Mouse (Mus musculus) heart, postnatal 36 days (tissue): Measurements from ENCODE around the gene Tmem141. TPM values are rescaled to one million over a fixed set of nuclear protein-coding genes. Genes with fewer than 3 reads are reported as not detected.

Experiments used
- DNase-seq, 2 experiments: peaks; one replicate each; pipeline ENCODE4 v3.0.0; 2021 to 2022
- intact Hi-C: fragments of 180-260 bp; cut with DNase I; formaldehyde crosslinking; loops from one replicate; pipeline ENCODE4 v1.15.1; 2025
- total RNA-seq, 2 experiments: library from RNA; stranded (reverse); gene quantifications; 2 replicates each; pipeline ENCODE4 v1.2.3; 2021

The Tmem141 gene
- total RNA-seq, 2 experiments from 2014 or later: 24.1 to 29.5 TPM

DNA sequence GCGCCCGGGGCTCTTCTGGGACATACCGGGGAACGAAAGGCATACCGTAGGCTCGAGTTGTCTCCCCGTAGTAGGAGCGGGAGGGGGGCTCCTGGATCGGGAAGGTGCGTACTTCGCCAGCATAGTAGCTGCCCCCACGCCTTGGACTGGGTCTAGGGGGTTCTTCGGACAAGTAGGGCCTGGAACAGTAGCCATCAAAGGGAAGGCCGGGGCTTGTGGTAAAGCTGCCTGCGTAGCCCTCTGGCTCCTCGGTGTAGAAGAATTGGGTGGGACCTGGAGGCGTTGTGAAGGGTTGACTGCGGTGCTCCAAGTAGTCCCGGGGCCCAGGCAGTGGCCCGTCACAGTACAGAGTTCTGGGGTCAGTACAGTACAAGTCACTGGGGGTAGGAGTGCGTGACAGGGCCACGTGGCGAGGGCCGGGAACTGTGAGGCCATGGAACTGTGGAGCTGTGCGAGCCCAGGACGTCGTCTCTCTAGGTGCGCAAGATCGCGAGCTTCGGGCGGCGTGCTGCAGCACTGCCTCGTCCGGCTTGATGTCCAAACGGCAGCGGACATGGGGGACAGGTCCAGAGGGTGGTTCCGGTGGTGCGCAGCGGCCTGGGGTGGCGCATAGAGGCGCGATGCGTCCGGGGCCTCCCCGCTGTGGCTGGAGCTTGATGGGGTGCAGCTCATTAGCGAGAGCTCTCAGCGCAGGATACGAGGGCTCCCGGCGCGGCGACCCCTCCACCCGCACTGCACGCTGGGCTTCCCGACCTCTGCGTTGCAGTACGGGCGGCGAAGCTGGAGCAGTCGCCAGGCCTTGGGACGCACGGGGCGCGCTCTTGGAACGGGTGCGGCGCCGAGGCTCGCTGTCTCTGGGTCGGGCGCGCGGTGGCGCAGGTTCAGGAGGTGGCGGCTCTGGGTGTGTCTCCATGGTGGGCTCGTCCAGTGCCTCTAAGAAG, 42.7 kb downstream of the Tmem141 start:
- no peak for DNase-seq
- intact Hi-C loops: no loop called here

DNA sequence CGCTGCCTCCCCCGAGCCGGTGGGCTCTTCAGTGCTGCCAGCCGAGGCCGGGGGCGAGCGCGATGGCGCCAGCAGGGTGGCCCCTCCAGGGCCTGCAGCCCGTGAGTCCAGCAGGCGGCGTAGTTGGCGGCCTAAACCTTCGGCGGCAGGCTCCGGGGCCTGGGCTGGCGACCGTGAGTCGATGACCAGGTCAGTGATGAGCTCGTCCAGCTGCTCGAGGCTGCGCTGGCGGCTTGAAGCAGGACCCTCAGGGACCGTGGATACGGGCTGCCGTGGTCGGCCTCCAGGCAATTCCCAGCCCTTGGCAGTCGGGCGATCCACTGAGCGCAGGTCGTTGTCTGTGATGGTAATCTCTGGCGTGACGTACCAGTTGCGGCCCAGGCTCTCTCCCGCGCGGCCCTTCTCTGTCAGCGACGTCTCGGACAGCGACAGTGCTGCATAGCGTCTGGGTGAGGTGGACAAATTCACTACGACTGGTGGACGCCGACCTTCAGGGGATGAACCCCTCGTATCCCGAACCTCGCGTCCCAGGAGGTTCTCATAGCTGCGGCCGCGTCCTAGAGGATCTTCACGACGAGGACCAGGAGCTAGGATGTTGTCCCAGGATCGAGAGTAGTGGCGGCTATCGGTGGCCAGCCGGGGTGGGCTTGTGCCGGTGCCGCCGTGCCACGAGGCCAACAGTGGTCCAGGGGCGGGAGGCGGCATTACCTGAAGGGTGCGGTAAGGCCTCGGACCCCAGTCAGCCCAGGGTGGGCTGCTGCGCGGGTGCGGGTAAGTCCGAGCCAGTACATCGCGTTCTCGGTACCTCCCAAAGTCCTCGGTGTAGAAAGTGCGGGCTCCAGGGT, 43.6 kb downstream of the Tmem141 start:
- intact Hi-C loops: no loop called here
- no peak for DNase-seq

DNA sequence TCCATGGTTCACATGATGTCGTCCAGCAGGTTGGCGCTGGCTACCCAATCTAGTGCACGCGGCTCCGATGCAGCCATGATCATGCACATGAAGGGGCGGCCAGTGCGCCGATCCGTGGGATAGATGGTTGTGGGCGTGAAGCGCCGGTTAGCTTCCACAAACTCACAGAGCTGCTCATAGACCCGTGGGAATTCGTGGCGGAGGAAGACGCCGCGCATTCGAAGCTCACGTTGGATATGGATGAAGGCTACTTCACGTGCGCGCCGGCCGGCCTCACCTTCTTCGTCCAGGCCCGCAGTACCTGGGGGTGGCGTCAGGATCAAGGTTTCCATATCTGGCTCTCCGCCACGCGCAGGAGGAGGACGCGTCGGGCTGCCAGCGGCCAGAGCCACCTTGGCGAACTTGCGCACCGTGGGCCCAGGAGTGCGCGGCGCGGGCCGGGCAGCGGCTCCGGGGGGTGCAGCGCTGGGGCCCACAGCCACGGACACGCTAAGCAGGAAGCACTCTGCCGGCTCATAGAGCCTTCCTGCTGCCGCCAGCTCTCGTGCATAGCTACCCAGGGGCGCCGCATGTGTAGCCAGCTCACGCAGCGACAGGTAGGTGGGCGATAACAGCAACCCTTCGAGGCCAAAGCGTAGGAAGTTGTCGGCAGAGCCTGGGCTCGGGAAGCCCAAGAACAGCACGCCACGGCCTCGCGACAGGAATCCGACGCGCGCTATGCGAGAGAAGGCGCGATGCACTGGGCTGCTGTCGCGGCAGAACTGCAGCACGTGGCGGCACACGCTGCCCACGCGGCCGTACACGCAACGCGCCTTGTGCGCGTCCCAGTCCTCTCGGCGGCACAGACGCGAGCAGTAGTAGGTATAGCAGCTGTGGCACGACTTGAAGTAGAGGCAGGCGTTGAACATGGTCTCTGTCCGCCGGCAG, 44.6 kb downstream of the Tmem141 start:
- intact Hi-C loops: no loop called here
- no peak for DNase-seq

DNA sequence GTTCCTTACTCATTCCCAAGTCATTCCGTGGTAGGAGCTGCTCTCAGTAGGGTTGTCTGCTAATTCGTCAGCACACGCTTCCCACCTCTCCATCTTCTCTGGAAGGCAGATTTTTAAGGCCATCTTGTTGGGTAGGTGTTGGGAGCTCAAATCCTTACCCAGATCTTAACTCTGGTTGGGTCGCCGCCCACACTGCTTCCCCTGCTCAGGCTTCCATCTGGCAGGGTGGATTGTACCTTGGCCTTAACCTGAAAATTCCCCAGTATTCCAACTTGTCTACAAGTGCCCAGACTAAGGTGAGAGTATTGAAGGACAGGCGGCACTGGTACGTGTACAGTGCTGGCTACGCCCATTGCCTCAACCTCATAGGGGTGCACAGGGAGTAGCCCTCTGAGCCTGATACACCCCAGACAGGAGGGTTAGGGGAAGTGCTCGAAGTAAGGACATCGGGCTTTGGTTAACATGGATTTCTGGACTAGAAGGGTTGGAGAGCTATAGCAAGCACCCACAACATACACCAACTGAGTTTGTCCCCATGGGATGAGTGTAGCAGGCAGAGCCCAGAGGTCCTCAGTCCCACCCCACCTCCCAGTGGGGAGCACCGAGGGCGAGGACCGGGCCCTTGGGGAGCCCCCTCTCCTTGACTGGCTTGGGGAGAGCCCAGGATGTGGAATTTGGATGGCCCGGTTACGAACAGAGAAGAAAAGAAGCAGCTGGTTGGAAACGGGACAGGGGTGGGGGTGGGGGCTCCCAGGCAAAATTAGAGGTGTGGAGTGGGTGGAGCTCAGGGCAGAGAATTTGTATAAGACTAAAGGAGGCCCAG, 45.6 kb downstream of the Tmem141 start:
- DNase-seq: no peak
- intact Hi-C loops: no loop called here

DNA sequence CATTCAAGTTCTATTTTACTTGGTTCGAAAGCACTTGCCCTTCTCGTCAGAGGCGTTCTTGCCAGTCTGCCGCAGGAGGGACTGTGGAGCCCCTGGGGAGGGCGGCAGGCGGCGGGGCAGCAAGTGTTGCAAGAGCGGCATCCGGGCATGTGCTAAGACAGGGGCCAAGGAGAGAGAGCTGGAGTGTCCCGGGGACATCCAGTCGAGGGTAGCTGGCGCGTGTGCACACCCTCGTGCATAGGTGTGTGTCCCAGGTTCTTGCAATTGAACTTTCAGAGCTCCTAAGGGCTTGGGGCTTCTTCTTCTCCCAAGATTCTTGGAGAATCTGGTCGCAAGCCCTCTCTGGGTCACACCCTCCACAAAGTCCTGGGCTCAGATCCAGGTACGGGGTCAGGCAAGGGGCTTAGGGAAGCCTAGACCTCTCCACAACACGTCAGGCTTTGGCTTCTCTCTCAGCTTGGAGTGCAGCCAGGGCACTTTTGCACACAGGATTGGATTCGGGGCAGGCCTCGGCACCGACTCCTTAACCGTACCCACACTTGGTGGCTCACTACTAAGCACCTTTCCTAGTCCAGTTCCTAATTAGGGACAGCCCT, 46.3 kb downstream of the Tmem141 start:
- intact Hi-C loops: no loop called here

DNA sequence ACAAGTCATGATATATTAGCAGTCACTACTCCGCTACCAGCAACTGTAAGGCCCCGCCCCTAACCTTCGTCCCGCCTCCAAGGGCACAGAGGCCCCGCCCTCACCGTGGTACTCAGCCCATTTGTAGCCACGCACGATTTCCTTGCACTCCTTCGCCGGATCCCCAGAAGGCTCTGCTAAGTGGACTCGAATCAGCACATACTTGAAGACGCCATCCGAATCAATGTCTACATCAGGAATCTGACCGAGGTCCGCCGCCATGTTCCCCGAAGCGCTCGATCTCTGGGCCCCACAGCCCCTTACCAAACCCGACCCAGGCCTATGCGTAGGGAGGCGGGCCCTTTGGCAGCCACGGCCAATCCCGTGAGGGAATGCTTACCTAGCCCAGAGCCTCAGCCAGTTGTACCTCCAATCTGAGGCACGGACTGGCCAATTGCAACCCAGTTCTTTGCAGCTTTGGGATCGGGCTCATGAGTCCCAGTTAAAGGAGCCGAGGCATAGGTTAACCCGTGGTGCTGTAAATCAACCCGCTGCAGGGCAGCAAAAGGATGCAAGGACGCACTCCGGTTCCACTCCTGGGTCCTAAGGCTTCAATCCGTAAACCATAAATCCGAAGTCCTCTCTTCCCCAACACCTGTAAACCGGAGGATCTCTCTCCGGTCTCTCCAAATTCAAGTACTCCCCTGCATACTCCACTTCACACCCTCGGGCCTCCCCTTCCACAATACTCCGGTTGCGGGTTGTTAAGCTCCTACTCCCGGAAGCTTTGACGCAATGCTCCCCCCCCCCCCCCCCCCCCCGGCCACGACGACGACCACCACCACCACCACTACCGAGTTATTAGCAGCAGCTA, 47.0 kb downstream of the Tmem141 start, which contains the start of the genes Mamdc4 and Phpt1:
TSS of gene Mamdc4 (minus strand) at position 267 of the 853 bp plus-strand sequence.
TSS of gene Phpt1 (minus strand) at position 646 of the 853 bp plus-strand sequence.
- intact Hi-C loops: no loop called here
- peak; percentile 96 to 98 for DNase-seq

More for the DNA sequence above, 46.3 kb downstream of the Tmem141 start:
- peak; percentile 46 for DNase-seq

DNA sequence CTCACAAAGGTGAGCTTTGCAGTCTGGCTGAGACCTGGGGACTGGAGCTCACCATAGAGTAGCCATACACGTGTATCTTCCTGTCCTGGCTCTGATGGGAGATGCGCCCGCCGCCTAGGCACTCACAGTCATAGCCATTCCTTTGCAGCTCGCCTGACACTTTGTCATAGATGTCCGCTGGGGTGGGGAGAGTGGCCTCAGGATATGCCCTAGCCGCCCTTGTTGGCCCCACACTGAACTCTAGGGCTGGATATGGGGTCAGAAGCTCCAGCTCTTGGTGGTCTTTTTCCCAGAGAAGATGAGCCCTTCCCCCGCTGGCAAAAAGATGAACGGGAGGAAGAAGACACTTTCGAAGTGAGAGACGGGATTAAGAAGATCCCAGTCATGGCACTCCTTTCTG, 47.7 kb downstream of the Tmem141 start:
- DNase-seq: no peak

DNA sequence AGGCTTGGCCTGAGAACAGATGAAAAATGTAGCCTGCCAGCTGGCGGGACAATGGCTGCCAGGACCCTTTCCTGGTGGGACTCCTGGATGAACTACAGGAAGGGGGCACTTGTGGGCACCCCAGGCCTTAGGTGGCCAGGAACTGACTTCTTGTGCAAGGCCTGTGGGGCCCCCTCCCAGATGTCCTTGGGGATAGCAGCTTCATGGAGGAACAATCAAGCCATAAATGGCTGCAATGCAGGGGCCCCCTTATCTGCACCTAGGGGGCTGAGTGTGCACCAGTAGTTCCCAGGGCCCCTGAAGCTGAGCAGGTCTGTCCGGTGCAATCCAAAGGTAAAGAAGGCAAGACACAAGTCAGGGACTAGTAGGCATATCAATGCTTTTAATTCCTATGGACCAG, 48.7 kb downstream of the Tmem141 start:
- DNase-seq: no peak
- intact Hi-C loops: no loop called here

More for the DNA sequence above, 47.7 kb downstream of the Tmem141 start:
- intact Hi-C loops: no loop called here

DNA sequence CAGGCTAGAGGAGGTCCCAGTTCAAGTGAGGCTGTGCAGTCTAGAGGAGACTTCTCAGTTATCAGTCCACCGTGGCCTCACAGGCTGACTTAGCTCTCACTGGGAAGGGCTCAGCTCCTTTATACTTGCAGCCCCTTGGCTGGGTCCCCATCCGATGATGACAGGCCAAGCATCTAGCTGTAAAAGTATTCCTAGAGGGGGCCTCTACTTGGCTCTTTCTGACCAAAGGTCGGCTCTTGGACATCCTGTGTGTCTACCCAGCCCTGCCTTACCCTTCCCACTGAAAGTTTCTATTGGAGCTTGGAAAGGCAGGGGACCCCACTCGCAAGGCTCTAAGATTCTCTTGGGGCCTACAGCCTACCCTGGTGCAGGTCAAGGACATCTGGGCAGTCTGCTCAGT, 50.6 kb downstream of the Tmem141 start:
- intact Hi-C loops: no loop called here
- no peak for DNase-seq

Other genes with a start within 250 kb of the Tmem141 start
- under 1 TPM; 0.46 to 0.56 TPM for gene Sapcd2, start 249.7 kb downstream of the Tmem141 start, total RNA-seq
- gene Entpd2, start 226.1 kb downstream of the Tmem141 start, total RNA-seq: 10 to 100 TPM; 14.5 to 15.4 TPM
- gene Npdc1, start 222.7 kb downstream of the Tmem141 start, total RNA-seq: 10 to 100 TPM; 27.3 to 27.8 TPM
- under 1 TPM; 0.27 to 0.36 TPM for gene Fut7, start 198.7 kb downstream of the Tmem141 start, total RNA-seq
- gene Abca2, start 193.3 kb downstream of the Tmem141 start, total RNA-seq: 10 to 100 TPM; 35.5 to 39.9 TPM
- gene Clic3, start 165.2 kb downstream of the Tmem141 start, total RNA-seq: 1 to 10 TPM; 1.2 to 1.6 TPM
- gene Paxx, start 160.9 kb downstream of the Tmem141 start, total RNA-seq: 10 to 100 TPM; 23.0 to 23.4 TPM
- 100 to 1,000 TPM; 189 to 202 TPM for gene Ptgds, start 152.0 kb downstream of the Tmem141 start, total RNA-seq
- gene Lcn12, start 128.1 kb downstream of the Tmem141 start, total RNA-seq: not detected
- gene Fbxw5, start 121.3 kb downstream of the Tmem141 start, total RNA-seq: 10 to 100 TPM; 82.7 to 92.8 TPM
- 1 to 10 TPM; 1.5 to 1.6 TPM for gene C8g, start 120.3 kb downstream of the Tmem141 start, total RNA-seq
- gene Traf2, start 75.1 kb downstream of the Tmem141 start, total RNA-seq: 10 to 100 TPM; 14.3 to 14.6 TPM
- gene Edf1, start 64.2 kb downstream of the Tmem141 start, total RNA-seq: 100 to 1,000 TPM; 215 to 227 TPM
- 1 to 10 TPM in 1 of 2 experiments, under 1 TPM in 1; 0.65 to 2.5 TPM for gene Mamdc4, start 47.2 kb downstream of the Tmem141 start, total RNA-seq
- 10 to 100 TPM; 64.1 to 67.4 TPM for gene Phpt1, start 46.8 kb downstream of the Tmem141 start, total RNA-seq
- under 1 TPM; 0.08 TPM for gene Ajm1, start 40.2 kb downstream of the Tmem141 start, total RNA-seq
- 10 to 100 TPM; 60.9 to 62.5 TPM for gene Rabl6, start 13.5 kb downstream of the Tmem141 start, total RNA-seq
- gene Ccdc183, start 4.3 kb downstream of the Tmem141 start, total RNA-seq: not detected
- gene Fcna, start 6.0 kb upstream of the Tmem141 start, total RNA-seq: 1 to 10 TPM; 5.2 to 7.5 TPM
- under 1 TPM in 1 of 2 experiments, not detected in 1; 0.73 TPM for gene Lcn8, start 31.1 kb upstream of the Tmem141 start, total RNA-seq
- not detected for gene Lcn5, start 35.9 kb upstream of the Tmem141 start, total RNA-seq
- not detected for gene Lcn6, start 54.8 kb upstream of the Tmem141 start, total RNA-seq
- gene Lcn10, start 60.7 kb upstream of the Tmem141 start, total RNA-seq: not detected
- gene Obp2a, start 78.0 kb upstream of the Tmem141 start, total RNA-seq: not detected
- gene Bmyc, start 84.7 kb upstream of the Tmem141 start, total RNA-seq: 10 to 100 TPM; 12.2 to 13.4 TPM
- not detected for gene Obp2b, start 115.0 kb upstream of the Tmem141 start, total RNA-seq
- gene Lcn3, start 143.6 kb upstream of the Tmem141 start, total RNA-seq: not detected
- not detected for gene Lcn11, start 155.0 kb upstream of the Tmem141 start, total RNA-seq
- not detected for gene Gm13539, start 160.3 kb upstream of the Tmem141 start, total RNA-seq
- not detected for gene Glt6d1, start 193.8 kb upstream of the Tmem141 start, total RNA-seq
- not detected for gene Lcn9, start 201.1 kb upstream of the Tmem141 start, total RNA-seq
- not detected for gene Sohlh1, start 225.2 kb upstream of the Tmem141 start, total RNA-seq
- under 1 TPM; 0.22 to 0.27 TPM for gene Kcnt1, start 241.7 kb upstream of the Tmem141 start, total RNA-seq